ENCODE assay signal across 8 mouse cellular contexts in the genomic region with DNA sequence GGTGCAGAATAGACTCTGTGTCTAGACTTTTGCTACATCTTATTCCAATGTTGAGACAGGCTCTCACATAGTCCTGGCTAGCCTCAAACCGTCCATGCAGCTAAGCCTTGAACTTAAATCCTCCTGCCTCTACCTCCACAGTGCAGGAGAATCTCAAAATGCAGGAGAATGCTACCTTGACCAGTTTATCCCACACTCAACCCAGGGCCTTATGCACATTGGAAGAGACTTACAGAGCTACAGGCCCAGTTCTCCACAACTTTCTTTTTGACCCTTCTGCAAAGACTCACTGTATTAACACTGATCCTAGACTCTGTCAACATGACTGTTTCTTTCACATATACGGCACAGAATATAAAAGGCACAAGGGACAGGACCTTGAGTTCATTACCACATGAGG. TPM values are rescaled to one million over a fixed set of nuclear protein-coding genes. Genes with fewer than 3 reads are reported as not detected.
DNase-seq lines count a peak whose midpoint lies in the region; ATAC-seq and TF ChIP-seq lines count a peak whose summit lies in the region.

No protein-coding gene starts in this region.

- H3K4me1 ChIP-seq in kidney, embryonic 16.5 days (ENCODE audit: insufficient read depth, low read length), result peaks cover 35% of the 10 kb centered on the region
- H3K4me1 ChIP-seq in embryonic facial prominence, embryonic 15.5 days, result peaks cover 40% of the 10 kb centered on the region
- peaks cover 25% of the 10 kb centered on the region for H3K4me1 ChIP-seq in hindbrain, postnatal 0 days (ENCODE audit: insufficient read depth, low read length)
- H3K4me1 ChIP-seq in midbrain, embryonic 14.5 days (ENCODE audit: control insufficient read depth, insufficient read depth, low read length), result peaks cover 32% of the 10 kb centered on the region

- no peak for ATAC-seq in kidney, embryonic 16.5 days (ENCODE audit: low FRiP score, low TSS enrichment)
- ATAC-seq in embryonic facial prominence, embryonic 15.5 days (ENCODE audit: insufficient number of reproducible peaks, low FRiP score, low TSS enrichment, low read depth), result no peak
- ATAC-seq in hindbrain, postnatal 0 days, result no peak
- ATAC-seq in midbrain, embryonic 14.5 days (ENCODE audit: low FRiP score, low TSS enrichment), result no peak

- H3K9ac ChIP-seq in kidney, embryonic 16.5 days (replicated peaks; ENCODE audit: low read length), result peak overlapping the region; percentile 88; the same call in 1 of the 2 replicates
- H3K9ac ChIP-seq in embryonic facial prominence, embryonic 15.5 days, result no peak overlapping the region
- H3K9ac ChIP-seq in hindbrain, postnatal 0 days (replicated peaks; ENCODE audit: low read length), result peak overlapping the region; percentile 19; the same call in 1 of the 2 replicates
- H3K9ac ChIP-seq in midbrain, embryonic 14.5 days (replicated peaks; ENCODE audit: low read length), result no peak overlapping the region

- H3K36me3 ChIP-seq in kidney, embryonic 16.5 days (ENCODE audit: insufficient read depth, low read length), result no peaks in the 10 kb centered on the region
- no peaks in the 10 kb centered on the region for H3K36me3 ChIP-seq in embryonic facial prominence, embryonic 15.5 days
- no peaks in the 10 kb centered on the region for H3K36me3 ChIP-seq in hindbrain, postnatal 0 days (ENCODE audit: insufficient read depth, low read length)
- no peaks in the 10 kb centered on the region for H3K36me3 ChIP-seq in midbrain, embryonic 14.5 days (ENCODE audit: control insufficient read depth, insufficient read depth, low read length)

- no peaks in the 10 kb centered on the region for H3K27me3 ChIP-seq in kidney, embryonic 16.5 days (ENCODE audit: insufficient read depth, low read length)
- no peaks in the 10 kb centered on the region for H3K27me3 ChIP-seq in embryonic facial prominence, embryonic 15.5 days
- H3K27me3 ChIP-seq in hindbrain, postnatal 0 days (ENCODE audit: insufficient read depth, low read length), result no peaks in the 10 kb centered on the region
- no peaks in the 10 kb centered on the region for H3K27me3 ChIP-seq in midbrain, embryonic 14.5 days (ENCODE audit: control insufficient read depth, insufficient read depth, low read length)

- no peaks in the 10 kb centered on the region for H3K9me3 ChIP-seq in kidney, embryonic 16.5 days (ENCODE audit: low read length)
- H3K9me3 ChIP-seq in embryonic facial prominence, embryonic 15.5 days (replicated peaks), result no peaks in the 10 kb centered on the region
- no peaks in the 10 kb centered on the region for H3K9me3 ChIP-seq in hindbrain, postnatal 0 days (ENCODE audit: low read length)
- no peaks in the 10 kb centered on the region for H3K9me3 ChIP-seq in midbrain, embryonic 14.5 days (ENCODE audit: control insufficient read depth, low read length)

- no peak for DNase-seq in kidney, adult 18-20 months
- no peak for DNase-seq in hindbrain, postnatal 0 days (ENCODE audit: low spot score)
- no peak for DNase-seq in midbrain, embryonic 14.5 days
- DNase-seq in retina, postnatal 1 day, result no peak
- DNase-seq in left cerebral cortex, adult 11 months (ENCODE audit: low spot score), result no peak
- no peak for DNase-seq in right cerebral cortex, postnatal 4 days

- TF ChIP-seq CTCF in hindbrain, postnatal 0 days (IDR thresholded peaks at IDR 0.05; ENCODE audit: low read depth), result no peak

- H3K27ac ChIP-seq in kidney, embryonic 16.5 days (ENCODE audit: low read length), result peak overlapping the region; percentile 59; the same call in 1 of the 2 replicates
- H3K27ac ChIP-seq in embryonic facial prominence, embryonic 15.5 days (replicated peaks), result peak overlapping the region; percentile 65
- H3K27ac ChIP-seq in hindbrain, postnatal 0 days, result 0 out of 2 replicates have a peak overlapping the region, but pooled peaks have one; percentile 15
- H3K27ac ChIP-seq in midbrain, embryonic 14.5 days (replicated peaks; ENCODE audit: low read depth, low read length), result no peak overlapping the region

- H3K4me3 ChIP-seq in kidney, embryonic 16.5 days (ENCODE audit: low read length), result peak overlapping the region; percentile 86
- peak overlapping the region; percentile 74 for H3K4me3 ChIP-seq in embryonic facial prominence, embryonic 15.5 days (replicated peaks)
- peak overlapping the region; percentile 72; the same call in 1 of the 2 replicates for H3K4me3 ChIP-seq in hindbrain, postnatal 0 days (ENCODE audit: low read length)
- peak overlapping the region; percentile 82; the same call in 1 of the 2 replicates for H3K4me3 ChIP-seq in midbrain, embryonic 14.5 days (replicated peaks; ENCODE audit: low read depth, low read length)

- peak overlapping the region; percentile 95 for H3K4me2 ChIP-seq in kidney, embryonic 16.5 days (replicated peaks; ENCODE audit: low read depth, low read length)
- peak overlapping the region; percentile 91; the same call in 1 of the 2 replicates for H3K4me2 ChIP-seq in embryonic facial prominence, embryonic 15.5 days (replicated peaks)
- peak overlapping the region; percentile 96 for H3K4me2 ChIP-seq in hindbrain, postnatal 0 days (ENCODE audit: low read depth, low read length)
- H3K4me2 ChIP-seq in midbrain, embryonic 14.5 days (ENCODE audit: low read length), result peak overlapping the region; percentile 95

- 50% methylated on average over 2 of the region's 2 CpGs for WGBS in kidney, embryonic 16.5 days
- 51% methylated on average over 2 of the region's 2 CpGs for WGBS in embryonic facial prominence, embryonic 15.5 days
- 50% methylated on average over 2 of the region's 2 CpGs for WGBS in hindbrain, postnatal 0 days
- WGBS in midbrain, embryonic 14.5 days, result 60% methylated on average over 2 of the region's 2 CpGs

RNA-seq across cellular contexts. Expression of gene Gna12, which starts 1.9 kb away (rescaled TPM):
- 9.6 and 10.0 TPM in 2 replicates for polyA plus RNA-seq in kidney, embryonic 16.5 days (2015; fragmentation: Nextera tagmentation; extraction: Ambion mirVana)
- polyA plus RNA-seq in embryonic facial prominence, embryonic 15.5 days (2015; fragmentation: Nextera tagmentation; extraction: Ambion mirVana), result 24.6 and 35.3 TPM in 2 replicates
- 201 and 208 TPM in 2 replicates for total RNA-seq in hindbrain, postnatal 0 days (2014; rRNA removed)
- polyA plus RNA-seq in hindbrain, postnatal 0 days (2015; fragmentation: Nextera tagmentation; extraction: Ambion mirVana), result 32.8 and 35.9 TPM in 2 replicates
- polyA plus RNA-seq in midbrain, embryonic 14.5 days (2014; fragmentation: Nextera tagmentation; extraction: Ambion mirVana), result 21.6 and 22.5 TPM in 2 replicates

Comparison
In these comparisons a context has a peak if more than half of its experiments do, and no peak if none do; other contexts are left out.
1. H3K9ac ChIP-seq: peak in kidney, embryonic 16.5 days (single experiment) and hindbrain, postnatal 0 days (single experiment); none in embryonic facial prominence, embryonic 15.5 days (single experiment) and midbrain, embryonic 14.5 days (single experiment).
2. Peak in every context shown above with its lines, with median percentiles within 50 percentile points of each other: H3K4me2 ChIP-seq and H3K4me3 ChIP-seq.